Mouse (Mus musculus) ES-Bruce4 (cell line): ENCODE data around the gene Prr5.

ENCODE experiments used
- CTCF ChIP-seq: IDR thresholded peaks from one replicate; pipeline ENCODE4 v1.8.1; 2011; ENCODE audit warnings: low read depth, low read length
- EP300 ChIP-seq: IDR thresholded peaks from 2 replicates; pipeline ENCODE4 v1.6.1; 2011; ENCODE audit warnings: low read depth, low read length; ENCODE audit not compliant: insufficient read depth

DNA sequence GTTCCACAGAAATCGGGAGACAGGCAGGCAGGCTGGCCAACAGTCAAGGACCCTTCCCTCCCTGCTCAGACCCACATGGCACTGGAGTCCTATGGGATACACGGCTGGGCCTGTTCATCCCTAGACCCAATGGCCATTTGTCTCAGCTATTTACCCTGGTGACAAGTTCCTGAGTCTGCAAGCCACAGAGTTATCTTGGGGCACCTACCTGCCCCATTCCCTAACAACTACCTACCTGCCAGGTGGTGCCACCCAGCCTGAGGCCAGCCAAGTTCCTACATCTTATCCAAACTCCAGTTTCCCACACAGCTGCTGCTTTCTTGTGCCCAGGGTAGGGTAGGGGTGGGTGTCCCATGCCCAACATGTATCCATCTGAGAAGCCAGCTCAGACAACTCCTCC, 28.8 kb downstream of the Prr5 start:
- TF ChIP-seq CTCF (no peak), EP300 (no peak)
